Mouse (Mus musculus): ENCODE data around the gene Olfr1019.

Gene Olfr1019

GRCm38 (mm10) chr2:85845383-85845782, at the start of gene Olfr1019:
Olfr1019 (minus strand) TSS chr2:85845483.
- no peak for DNase-seq (ENCODE audit: low read depth, low spot score)

GRCm38 (mm10) chr2:85885340-85885739, 40.1 kb upstream of the Olfr1019 start, which contains the start of gene Olfr1023:
Olfr1023 (plus strand) TSS chr2:85885640.
- DNase-seq (ENCODE audit: low read depth, low spot score): no peak

- no peak for DNase-seq (ENCODE audit: low read depth, low spot score)
Observed at GRCm38 (mm10) chr2:85868294-85868693, 23.0 kb upstream of the Olfr1019 start, which contains the start of gene Olfr1022. Olfr1022 (plus strand) TSS chr2:85868594.

- DNase-seq (ENCODE audit: low read depth, low spot score): no peak
Observed at GRCm38 (mm10) chr2:85846730-85847129, 1.4 kb upstream of the Olfr1019 start, which contains the start of gene Olfr1020. Olfr1020 (plus strand) TSS chr2:85847030.

GRCm38 (mm10) chr2:85818179-85818578, 27.1 kb downstream of the Olfr1019 start, which contains the start of gene Olfr1018:
Olfr1018 (plus strand) TSS chr2:85818479.
- no peak for DNase-seq (ENCODE audit: low read depth, low spot score)

- DNase-seq (ENCODE audit: low read depth, low spot score): no peak
Observed at GRCm38 (mm10) chr2:85804501-85804900, 40.8 kb downstream of the Olfr1019 start.

- no peak for DNase-seq (ENCODE audit: low read depth, low spot score)
Observed at GRCm38 (mm10) chr2:85802444-85802843, 42.8 kb downstream of the Olfr1019 start, which contains the start of gene Olfr1016. Olfr1016 (minus strand) TSS chr2:85802544.

GRCm38 (mm10) chr2:85792331-85792730, 53.0 kb downstream of the Olfr1019 start:
- DNase-seq (ENCODE audit: low read depth, low spot score): no peak

Data from A20 (cell line).